Mouse (Mus musculus): ENCODE results near the gene Crtc2.

Gene Crtc2

GRCm38 (mm10) chr3:90309589-90309988 is 55.6 kb downstream of the Crtc2 start:
- DNase-seq (ENCODE audit: low spot score in 2 of 2) = no peak

GRCm38 (mm10) chr3:90313367-90313766 is 59.4 kb downstream of the Crtc2 start:
- DNase-seq (ENCODE audit: low spot score in 2 of 2) = no peak

Measured in thymus, postnatal 10 days (tissue).